Mouse (Mus musculus) lung, adult 2 months (tissue): ENCODE measurements around the gene Olfr460.

Source experiments
- CTCF ChIP-seq: fragments of 200-500 bp; IDR thresholded peaks from 2 replicates; pipeline ENCODE4 v1.5.1; 2011; ENCODE audit warnings: mild to moderate bottlenecking, low read length, control low read depth; ENCODE audit not compliant: insufficient read depth
- POLR2A ChIP-seq: fragments of 200-500 bp; IDR thresholded peaks from 2 replicates; pipeline ENCODE4 v1.6.1; 2011; ENCODE audit warnings: low read depth, mild to moderate bottlenecking, control low read depth, low read length, borderline replicate concordance; ENCODE audit errors: extremely low read depth

DNA sequence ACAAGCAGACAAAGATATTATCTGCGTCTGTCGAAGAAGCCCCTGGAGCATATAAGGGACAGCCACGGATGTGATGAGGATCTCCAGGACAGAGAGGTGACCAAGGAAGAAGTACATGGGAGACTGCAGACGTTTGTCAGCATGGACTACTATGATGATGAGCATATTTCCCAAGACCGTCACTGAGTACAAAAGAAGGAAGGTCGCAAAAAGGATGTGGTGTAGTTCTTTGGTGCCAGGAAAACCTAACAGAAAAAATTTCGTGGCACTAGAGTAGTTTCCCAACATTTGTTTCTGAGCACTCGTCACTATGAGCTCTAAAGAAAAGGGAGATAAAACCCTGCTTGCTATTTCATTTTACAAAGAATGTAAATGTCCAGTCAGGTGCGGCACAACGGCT lies 24.6 kb upstream of the Olfr460 start:
- TF ChIP-seq CTCF (no peak), POLR2A (no peak)
